Mouse (Mus musculus) C2C12 (cell line): Measurements from ENCODE around the gene Gm45062.

ENCODE experiments used
- CTCF ChIP-seq: IDR thresholded peaks from one replicate; pipeline ENCODE4 v1.5.1; 2011; ENCODE audit not compliant: control insufficient read depth, insufficient read depth, insufficient read length
- USF1 ChIP-seq: IDR thresholded peaks from one replicate; pipeline ENCODE4 v1.6.1; 2011; ENCODE audit warnings: low read depth, mild to moderate bottlenecking, control low read depth, moderate library complexity

DNA sequence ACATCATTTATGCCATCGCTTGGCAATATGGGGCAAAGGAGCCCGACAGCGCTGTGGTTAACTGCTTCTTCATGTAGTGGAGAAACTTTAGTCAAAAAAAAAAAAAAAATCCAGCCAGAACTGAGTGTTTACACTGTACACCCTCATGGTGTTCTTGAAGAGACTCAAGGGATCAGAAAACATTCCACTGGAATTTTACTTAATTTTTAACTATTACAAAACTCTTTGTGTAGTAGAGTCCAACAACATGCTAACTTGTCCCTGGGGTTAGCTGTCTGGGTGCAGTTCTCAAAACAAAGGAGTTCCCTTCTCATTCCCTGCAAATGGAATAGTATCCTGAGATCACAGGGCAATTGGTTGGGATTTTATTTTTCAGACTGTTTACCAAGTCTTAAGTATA lies 210.7 kb downstream of the Gm45062 start:
- TF ChIP-seq CTCF (no peak), USF1 (no peak)
